ENCODE assay signal across 15 mouse cellular contexts in the genomic region with DNA sequence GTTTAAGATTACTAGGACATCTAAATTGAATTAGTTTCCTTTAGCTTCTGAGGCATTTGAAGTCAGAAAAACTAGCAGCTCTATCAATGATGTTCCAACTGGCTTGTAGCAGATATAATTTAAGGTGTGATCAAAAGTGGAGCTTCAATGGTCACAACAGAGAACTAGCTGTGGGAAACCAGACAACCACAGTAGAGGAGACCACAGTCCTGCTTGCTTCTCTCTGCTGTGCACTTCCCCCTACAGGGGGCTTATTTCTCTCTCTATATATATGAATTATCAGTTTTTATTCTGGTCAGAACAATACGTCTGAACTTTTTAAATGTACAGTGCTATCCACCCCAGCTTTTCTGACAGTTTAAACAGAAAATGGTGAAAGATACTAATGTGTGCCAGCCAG.
"Had no signal": no experiment of that assay in that cellular context is flagged by ENCODE, and none has a peak within 500 bp of the region (broad histone marks: within the 10 kb centered on the region; RNA-seq: fewer than 3 reads in every experiment).

No protein-coding gene starts in this region.

- DNase-seq: right cerebral cortex, adult 18-20 months; right cerebral cortex, postnatal 14 days; right cerebral cortex, postnatal 25 days; right cerebral cortex, postnatal 4 days; thymus, adult 18-20 months; thymus, adult 2 months; thymus, postnatal 14 days; thymus, postnatal 25 days; thymus, postnatal 36 days; thymus, postnatal 4 days had no signal

- H3K36me3 ChIP-seq: neural tube, embryonic 12.5 days; neural tube, embryonic 13.5 days; neural tube, embryonic 15.5 days; stomach, embryonic 15.5 days had no signal

- H3K27ac ChIP-seq: neural tube, embryonic 12.5 days; neural tube, embryonic 13.5 days; neural tube, embryonic 15.5 days; stomach, embryonic 15.5 days; stomach, postnatal 0 days had no signal

- H3K9me3 ChIP-seq: neural tube, embryonic 15.5 days; stomach, embryonic 15.5 days had no signal

- H3K9ac ChIP-seq: neural tube, embryonic 12.5 days; neural tube, embryonic 13.5 days; neural tube, embryonic 15.5 days; stomach, embryonic 15.5 days had no signal

- H3K4me1 ChIP-seq: neural tube, embryonic 12.5 days; neural tube, embryonic 13.5 days; neural tube, embryonic 15.5 days; stomach, embryonic 15.5 days had no signal

- H3K4me3 ChIP-seq: neural tube, embryonic 12.5 days; neural tube, embryonic 13.5 days; neural tube, embryonic 15.5 days; stomach, embryonic 15.5 days had no signal

- H3K27me3 ChIP-seq: neural tube, embryonic 12.5 days; neural tube, embryonic 13.5 days; neural tube, embryonic 15.5 days; stomach, embryonic 15.5 days had no signal

- H3K4me2 ChIP-seq: neural tube, embryonic 12.5 days; neural tube, embryonic 13.5 days; neural tube, embryonic 15.5 days; stomach, embryonic 15.5 days had no signal
